Mouse (Mus musculus): ENCODE data around the gene Hmgcs1. TPM values are rescaled to one million over a fixed set of nuclear protein-coding genes. Genes with fewer than 3 reads are reported as not detected.

The Hmgcs1 gene
- polyA plus RNA-seq (2012): 2.3 and 3.1 TPM in 2 replicates

GRCm38 (mm10) chr13:119690039-119690728, at the start of gene Hmgcs1:
Gene Hmgcs1 (plus strand): TSS chr13:119690379.

GRCm38 (mm10) chr13:119755681-119756471, 65.7 kb downstream of the Hmgcs1 start, which contains the start of gene Nim1k:
Gene Nim1k (minus strand): TSS chr13:119755882.

Other genes with a start within 250 kb of the Hmgcs1 start
- gene 4833420G17Rik, start 227.6 kb upstream of the Hmgcs1 start, polyA plus RNA-seq (2012): 10.4 and 10.5 TPM in 2 replicates
- 1.0 and 1.3 TPM in 2 replicates for gene Tmem267, start 202.3 kb upstream of the Hmgcs1 start, polyA plus RNA-seq (2012)
- gene 3110070M22Rik, start 202.0 kb upstream of the Hmgcs1 start, polyA plus RNA-seq (2012): 0.56 and 0.84 TPM in 2 replicates
- 0.03 TPM in 1 of 2 replicates, not detected in the other for gene Ccl28, start 66.6 kb upstream of the Hmgcs1 start, polyA plus RNA-seq (2012)
- gene Nim1k, start 65.5 kb downstream of the Hmgcs1 start, polyA plus RNA-seq (2012): 0.28 and 0.31 TPM in 2 replicates
- gene Zfp131, start 100.5 kb downstream of the Hmgcs1 start, polyA plus RNA-seq (2012): 38.2 and 43.5 TPM in 2 replicates
- not detected in 2 replicates for gene AF067063, start 139.8 kb downstream of the Hmgcs1 start, polyA plus RNA-seq (2012)
- gene D13Ertd608e, start 145.6 kb downstream of the Hmgcs1 start, polyA plus RNA-seq (2012): not detected in 2 replicates
- gene Tcstv1, start 204.4 kb downstream of the Hmgcs1 start, polyA plus RNA-seq (2012): not detected in 2 replicates
- gene Gm21761, start 238.9 kb downstream of the Hmgcs1 start, polyA plus RNA-seq (2012): not detected in 2 replicates

All from megakaryocyte-erythroid progenitor cell, adult 5 weeks (primary cell).